Mouse (Mus musculus) lung, embryonic 16.5 days (tissue): Measurements from ENCODE around the gene Gtsf2. TPM values are rescaled to one million over a fixed set of nuclear protein-coding genes. Genes with fewer than 3 reads are reported as not detected.
"Not testable (repeated sequence)": the region's sequence is repeated elsewhere in the genome, so short reads cannot be mapped to it uniquely, and the experiment has no call there.

ENCODE experiments used
- ATAC-seq: fragments of 200-750 bp; cut with Nextera tagmentation; 2 replicates; pipeline ENCODE4 v1.8.0; 2017; ENCODE audit warnings: low read depth, mild to moderate bottlenecking, moderate library complexity
- H3K27ac ChIP-seq: fragments of 300-500 bp; sonication (generic); 2 replicates; pipeline ENCODE4 v1.5.1; 2014; ENCODE audit warnings: mild to moderate bottlenecking, control low read depth, low read length
- H3K27me3 ChIP-seq: fragments of 300-500 bp; sonication (generic); 2 replicates; pipeline ENCODE4 v1.6.1; 2014; ENCODE audit warnings: low read depth, low read length, mixed read lengths; ENCODE audit not compliant: control insufficient read depth, insufficient read depth
- H3K36me3 ChIP-seq: fragments of 300-500 bp; sonication (generic); 2 replicates; pipeline ENCODE4 v1.6.1; 2014; ENCODE audit warnings: low read length; ENCODE audit not compliant: control insufficient read depth, insufficient read depth
- H3K4me1 ChIP-seq: fragments of 300-500 bp; sonication (generic); replicated peaks from 2 replicates; pipeline ENCODE4 v1.6.1; 2014; ENCODE audit warnings: low read length, mixed read lengths; ENCODE audit not compliant: control insufficient read depth, insufficient read depth
- H3K4me2 ChIP-seq: fragments of 300-500 bp; sonication (generic); 2 replicates; pipeline ENCODE4 v1.6.1; 2014; ENCODE audit warnings: low read depth, low read length, control low read depth
- H3K4me3 ChIP-seq: fragments of 300-500 bp; sonication (generic); 2 replicates; pipeline ENCODE4 v1.5.1; 2014; ENCODE audit warnings: mild to moderate bottlenecking, low read length, control low read depth
- H3K9ac ChIP-seq: fragments of 300-500 bp; sonication (generic); 2 replicates; pipeline ENCODE4 v1.6.1; 2014; ENCODE audit warnings: low read length, control low read depth
- H3K9me3 ChIP-seq: fragments of 300-500 bp; sonication (generic); 2 replicates; pipeline ENCODE4 v1.6.1; 2016; ENCODE audit warnings: low read length; ENCODE audit not compliant: control insufficient read depth
- WGBS: fragments of 180-500 bp; shearing (Covaris S2); extraction: QIAGEN DNeasy Blood & Tissue Kit; methylation state at CpG from one replicate; pipeline ENCODE4 v1.1.7; 2014; 5-methylcytosine and 5-hydroxymethylcytosine counted together
- polyA plus RNA-seq: library from polyadenylated mRNA; unstranded; fragments of >200 nt; fragmentation: Nextera tagmentation; extraction: Ambion mirVana; gene quantifications from 2 replicates; pipeline ENCODE4 v1.2.1, GENCODE M21; 2015

The Gtsf2 gene
- polyA plus RNA-seq, 1 experiment from 2014 or later = not detected

- no peak overlapping the region for H3K27ac ChIP-seq
- no peak overlapping the region for H3K4me2 ChIP-seq
- WGBS = 36% methylated on average over 2 of the region's 2 CpGs
- H3K9ac ChIP-seq = no peak overlapping the region
- H3K36me3 ChIP-seq = no peaks in the 10 kb centered on the region
- no peaks in the 10 kb centered on the region for H3K4me1 ChIP-seq
- H3K9me3 ChIP-seq = no peaks in the 10 kb centered on the region
- H3K4me3 ChIP-seq = no peak overlapping the region
- ATAC-seq = no peak
- no peaks in the 10 kb centered on the region for H3K27me3 ChIP-seq
These were observed 21.3 kb downstream of the Gtsf2 start for GRCm38 (mm10) chr15:103427017-103427416.

GRCm38 (mm10) chr15:103405586-103405985 is 42.7 kb downstream of the Gtsf2 start:
- WGBS = 82% methylated on average over 2 of the region's 3 CpGs

GRCm38 (mm10) chr15:103401361-103401760 is 46.9 kb downstream of the Gtsf2 start:
- Histone ChIP-seq H3K9me3 (no peaks in the 10 kb centered on the region), H3K27me3 (no peaks in the 10 kb centered on the region), H3K36me3 (no peaks in the 10 kb centered on the region), H3K4me1 (no peaks in the 10 kb centered on the region), H3K9ac (no peak overlapping the region), H3K4me3 (no peak overlapping the region), H3K4me2 (no peak overlapping the region), H3K27ac (no peak overlapping the region)
- WGBS = 92% methylated on average over 5 of the region's 5 CpGs
- no peak for ATAC-seq

More at GRCm38 (mm10) chr15:103405586-103405985, 42.7 kb downstream of the Gtsf2 start:
- H3K9me3 ChIP-seq, H3K36me3 ChIP-seq, H3K4me2 ChIP-seq, H3K27me3 ChIP-seq, ATAC-seq, H3K27ac ChIP-seq, H3K4me3 ChIP-seq, H3K9ac ChIP-seq, H3K4me1 ChIP-seq: not testable (repeated sequence)

- H3K4me3 ChIP-seq = no peak overlapping the region
- ATAC-seq = no peak
- no peak overlapping the region for H3K27ac ChIP-seq
- H3K36me3 ChIP-seq = no peaks in the 10 kb centered on the region
- no peak overlapping the region for H3K9ac ChIP-seq
- no peaks in the 10 kb centered on the region for H3K4me1 ChIP-seq
- H3K27me3 ChIP-seq = no peaks in the 10 kb centered on the region
- no peaks in the 10 kb centered on the region for H3K9me3 ChIP-seq
- H3K4me2 ChIP-seq = no peak overlapping the region
These were observed 54.7 kb downstream of the Gtsf2 start for GRCm38 (mm10) chr15:103393577-103393976.

Other genes with a start within 250 kb of the Gtsf2 start
- gene Cbx5, start 208.7 kb downstream of the Gtsf2 start, polyA plus RNA-seq = 99.2 and 102 TPM in 2 replicates
- gene Hnrnpa1, start 208.0 kb downstream of the Gtsf2 start, polyA plus RNA-seq = 728 and 785 TPM in 2 replicates
- 4.3 and 6.9 TPM in 2 replicates for gene Nfe2, start 190.1 kb downstream of the Gtsf2 start, polyA plus RNA-seq
- gene Copz1, start 175.8 kb downstream of the Gtsf2 start, polyA plus RNA-seq = 282 and 290 TPM in 2 replicates
- gene Gpr84, start 137.9 kb downstream of the Gtsf2 start, polyA plus RNA-seq = 0.44 TPM in 1 of 2 replicates, not detected in the other
- gene Zfp385a, start 108.4 kb downstream of the Gtsf2 start, polyA plus RNA-seq = 7.6 and 8.6 TPM in 2 replicates
- gene Itga5, start 81.7 kb downstream of the Gtsf2 start, polyA plus RNA-seq = 38.8 and 42.3 TPM in 2 replicates
- gene Gtsf1, start 18.0 kb downstream of the Gtsf2 start, polyA plus RNA-seq = 0.64 TPM in 1 of 2 replicates, not detected in the other
- 3.3 and 4.2 TPM in 2 replicates for gene Nckap1l, start 5.3 kb upstream of the Gtsf2 start, polyA plus RNA-seq
- gene Pde1b, start 54.6 kb upstream of the Gtsf2 start, polyA plus RNA-seq = 2.3 and 2.8 TPM in 2 replicates
- 6.9 and 8.2 TPM in 2 replicates for gene Ppp1r1a, start 89.5 kb upstream of the Gtsf2 start, polyA plus RNA-seq
- not detected in 2 replicates for gene Glycam1, start 116.6 kb upstream of the Gtsf2 start, polyA plus RNA-seq